Mouse (Mus musculus): Measurements from ENCODE around the gene Psg28.
"Not testable (repeated sequence)": the region's sequence is repeated elsewhere in the genome, so short reads cannot be mapped to it uniquely, and the experiment has no call there.

Gene Psg28

DNA sequence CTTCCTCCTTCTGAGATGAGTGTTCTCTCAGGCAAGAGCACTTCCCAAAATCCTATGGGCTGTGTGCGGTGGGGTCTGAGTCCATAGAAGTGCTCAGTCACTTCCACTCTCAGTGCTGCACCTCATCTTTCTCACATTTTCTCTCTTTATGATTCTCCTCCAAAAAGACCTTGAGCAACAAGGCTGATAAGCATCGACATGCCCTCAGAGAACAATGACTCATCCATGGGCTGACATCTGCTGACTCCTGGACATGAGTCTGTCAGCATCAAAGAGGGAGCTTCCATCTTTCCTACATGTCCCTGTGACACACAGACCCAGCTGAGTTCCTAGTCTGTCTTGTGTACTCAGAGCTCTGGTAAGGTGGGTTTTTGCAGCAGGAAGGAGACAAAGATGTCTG is at the start of gene Psg28:
Psg28 (minus strand) TSS at position 101 of the 400 bp plus-strand sequence.
- in situ Hi-C loops (cut with MboI, MseI) = not testable (repeated sequence)

DNA sequence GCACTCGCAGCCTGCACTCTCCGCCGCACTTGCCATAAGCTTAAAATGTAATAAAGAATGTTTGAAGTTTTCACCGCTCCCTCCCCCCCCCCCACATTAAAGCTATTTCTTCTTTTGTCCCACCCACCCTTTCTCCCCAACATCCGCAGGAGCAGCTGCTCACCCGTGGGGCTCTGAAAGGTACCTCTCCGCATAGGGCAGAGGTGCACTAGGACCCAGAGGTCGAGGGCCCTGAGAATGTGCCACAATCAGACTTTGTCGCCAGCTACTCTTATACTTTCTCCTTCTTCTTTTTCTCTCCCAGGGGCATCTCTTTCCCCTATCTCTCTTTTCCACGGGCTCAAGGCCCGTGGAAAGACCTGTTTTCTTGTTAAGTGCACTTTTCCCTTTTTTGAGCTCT is 28.4 kb downstream of the Psg28 start:
- in situ Hi-C loops (cut with MboI, MseI) = no loop called here

DNA sequence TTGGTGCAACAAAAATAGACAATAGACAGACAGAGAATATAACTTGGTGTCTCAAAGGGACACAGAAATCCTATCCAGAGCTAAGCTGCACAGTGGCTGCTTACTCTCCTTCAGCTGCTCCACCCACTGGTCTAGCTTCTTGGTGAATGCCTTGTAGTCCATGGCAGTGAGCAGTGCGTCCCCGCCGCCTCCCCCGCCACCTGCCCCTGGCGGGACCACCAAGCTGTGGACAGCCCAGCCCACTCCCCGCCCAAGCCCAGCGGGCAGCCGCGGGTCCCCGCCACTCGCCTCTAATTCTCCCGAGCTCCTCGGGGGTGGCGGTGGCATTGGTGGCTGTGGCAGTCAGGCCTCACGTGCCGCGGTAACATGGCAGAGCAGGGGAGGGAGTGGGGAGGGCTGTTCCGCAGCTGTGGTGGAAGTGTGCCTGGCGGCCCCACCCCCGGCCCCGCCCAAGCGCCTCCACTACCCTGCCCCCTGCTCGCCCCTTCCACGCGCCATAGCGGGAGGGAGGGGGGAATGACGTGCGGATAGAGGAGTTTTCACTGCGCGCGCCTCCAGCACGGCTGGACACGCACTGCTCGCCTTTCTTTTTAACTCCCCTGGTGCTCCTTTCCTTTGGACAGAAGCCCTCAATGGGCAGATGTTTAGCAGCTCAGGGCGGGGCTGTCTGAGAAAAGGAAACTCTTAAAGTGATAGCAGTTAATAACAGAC is 29.2 kb downstream of the Psg28 start:
- in situ Hi-C loops (cut with MboI, MseI) = no loop called here

DNA sequence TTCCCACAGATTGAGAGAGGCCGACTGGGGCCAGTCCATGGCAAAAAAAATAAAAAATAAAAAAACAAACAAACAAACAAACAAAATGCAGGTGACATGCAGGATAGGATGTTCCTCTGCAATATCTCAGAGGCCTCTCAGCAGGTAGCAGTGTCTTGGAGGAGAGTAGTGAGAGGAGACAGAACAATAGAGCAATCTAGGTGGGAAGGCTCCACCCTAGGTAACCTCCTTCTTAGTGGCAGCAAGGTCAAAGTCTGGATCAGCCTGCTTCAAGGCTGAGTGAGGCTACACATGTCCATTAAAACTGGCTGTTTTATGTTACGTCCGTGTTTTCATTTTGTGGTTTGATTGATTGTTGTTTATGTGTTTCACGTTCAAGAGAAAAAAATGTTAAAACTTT is 40.4 kb downstream of the Psg28 start:
- in situ Hi-C loops (cut with MboI, MseI) = not testable (repeated sequence)

DNA sequence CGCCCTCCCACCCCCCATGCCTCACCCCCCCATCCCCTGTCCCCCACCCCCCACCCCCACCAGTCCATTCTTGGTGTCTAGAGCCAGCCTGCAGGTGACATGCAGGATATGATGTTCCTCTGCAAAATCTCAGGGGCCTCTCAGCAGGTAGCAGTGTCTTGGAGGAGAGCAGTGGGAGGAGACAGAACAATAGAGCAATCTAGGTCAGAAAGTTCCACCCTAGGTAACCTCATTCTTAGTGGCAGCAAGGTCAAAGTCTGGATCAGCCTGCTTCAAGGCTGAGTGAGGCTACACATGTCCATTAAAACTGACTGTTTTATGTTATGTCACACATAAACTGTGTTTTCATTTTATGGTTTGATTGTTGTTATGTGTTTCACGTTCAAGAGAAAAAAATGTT is 53.5 kb downstream of the Psg28 start:
- in situ Hi-C loops (cut with MboI, MseI) = no loop called here
